Mouse (Mus musculus) embryo, embryonic 10 days (tissue): ENCODE measurements around the gene Smoc1.

Experiments used
- DNase-seq: peaks from one replicate; pipeline ENCODE4 v3.0.0-alpha.2; 2015; ENCODE audit warnings: low spot score

Smoc1 gene

GRCm38 (mm10) chr12:81131114-81131513 is 104.5 kb downstream of the Smoc1 start:
- no peak for DNase-seq

DNA sequence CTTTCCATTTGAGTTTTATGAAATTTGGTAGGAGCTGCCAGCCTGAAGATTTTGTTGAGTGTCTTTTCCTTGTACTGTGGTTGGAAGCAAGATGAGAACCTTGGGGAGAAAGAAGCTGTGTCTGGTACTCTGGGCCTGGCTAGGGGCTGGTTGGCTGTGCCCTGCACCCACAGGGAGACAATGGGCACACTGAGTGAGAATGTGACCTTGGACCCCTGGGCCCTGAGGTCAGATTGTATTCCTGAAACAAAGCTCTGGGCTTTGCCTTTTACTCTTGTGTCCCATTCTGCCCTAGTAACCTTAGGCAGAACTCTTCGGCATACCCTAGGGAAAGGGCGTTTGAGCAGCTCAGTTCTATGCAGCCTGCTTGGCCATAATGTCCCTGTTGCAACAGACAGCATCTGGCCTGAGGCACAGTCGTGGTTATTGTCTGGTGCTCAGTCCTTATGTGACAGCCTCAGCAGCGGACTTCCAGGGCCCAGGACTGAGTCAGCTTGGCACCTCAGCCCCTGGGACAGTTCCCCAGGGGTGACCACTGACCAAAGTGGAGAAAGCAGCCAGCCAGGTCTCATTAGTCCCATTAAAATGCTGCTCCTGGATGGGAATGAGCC is 106.6 kb downstream of the Smoc1 start:
- peak; percentile 42 for DNase-seq

- DNase-seq: no peak
Measured at GRCm38 (mm10) chr12:81138217-81138616, 111.6 kb downstream of the Smoc1 start.

DNA sequence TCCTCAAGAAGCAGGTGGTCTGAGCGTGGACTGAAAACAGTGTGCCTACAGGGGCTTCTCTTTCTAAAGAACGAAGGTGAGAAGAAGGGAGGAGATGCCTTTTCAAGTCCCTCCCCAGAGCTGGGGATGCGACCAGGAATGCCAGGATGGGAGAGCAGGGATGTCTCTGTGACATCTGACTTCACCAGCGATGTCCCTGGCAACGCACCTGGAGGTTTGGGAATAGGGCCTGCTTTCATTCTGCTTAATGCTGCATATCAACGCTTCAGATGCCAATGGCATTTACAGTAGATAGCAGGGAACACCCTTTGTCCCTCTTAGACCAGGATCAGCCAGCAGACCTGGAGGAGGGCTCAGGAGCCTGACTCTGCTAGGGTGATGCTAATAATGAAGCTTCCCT is 112.9 kb downstream of the Smoc1 start:
- no peak for DNase-seq

- peak; percentile 35 for DNase-seq
Measured at GRCm38 (mm10) chr12:81140594-81141328, 114.2 kb downstream of the Smoc1 start.

DNA sequence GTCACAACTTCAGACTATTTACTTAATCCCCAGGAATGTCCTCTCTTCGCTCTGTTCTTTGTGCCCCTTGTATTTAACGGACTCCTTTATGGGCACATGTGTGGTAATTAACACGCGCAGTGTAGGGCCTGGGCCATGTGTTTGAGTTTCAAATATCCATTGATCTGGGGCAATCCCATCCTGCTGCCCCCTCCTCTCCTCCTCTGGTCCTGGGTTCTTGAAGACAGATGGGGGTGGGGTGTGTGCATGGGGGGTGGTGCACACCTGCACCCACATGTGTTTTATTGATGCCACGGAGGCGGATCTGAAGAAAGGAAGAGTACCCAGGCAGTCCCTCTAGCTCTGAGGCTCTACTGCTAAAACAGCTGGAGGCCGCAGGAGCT is 114.7 kb downstream of the Smoc1 start:
- peak; percentile 32 for DNase-seq

GRCm38 (mm10) chr12:81142231-81142630 is 115.6 kb downstream of the Smoc1 start:
- no peak for DNase-seq

DNA sequence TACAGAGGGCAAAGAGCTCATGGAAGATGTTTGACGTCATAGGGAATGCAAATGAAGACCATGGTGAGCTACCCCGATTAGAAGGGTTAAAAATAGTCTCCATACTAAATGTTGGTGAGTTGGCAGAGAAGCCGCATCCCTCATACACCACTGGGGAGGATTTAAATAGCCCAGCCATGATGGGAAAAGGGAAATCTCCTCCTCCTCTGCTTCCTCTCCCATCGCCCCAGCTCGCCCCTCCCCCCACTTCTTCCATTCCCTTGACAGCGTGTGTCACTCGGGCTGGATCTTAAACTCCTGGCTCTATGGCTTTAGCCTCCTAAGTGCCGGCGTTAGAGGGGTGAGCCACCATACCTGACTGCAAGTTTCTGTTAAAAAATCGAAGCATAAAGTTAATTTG is 117.6 kb downstream of the Smoc1 start:
- no peak for DNase-seq

DNA sequence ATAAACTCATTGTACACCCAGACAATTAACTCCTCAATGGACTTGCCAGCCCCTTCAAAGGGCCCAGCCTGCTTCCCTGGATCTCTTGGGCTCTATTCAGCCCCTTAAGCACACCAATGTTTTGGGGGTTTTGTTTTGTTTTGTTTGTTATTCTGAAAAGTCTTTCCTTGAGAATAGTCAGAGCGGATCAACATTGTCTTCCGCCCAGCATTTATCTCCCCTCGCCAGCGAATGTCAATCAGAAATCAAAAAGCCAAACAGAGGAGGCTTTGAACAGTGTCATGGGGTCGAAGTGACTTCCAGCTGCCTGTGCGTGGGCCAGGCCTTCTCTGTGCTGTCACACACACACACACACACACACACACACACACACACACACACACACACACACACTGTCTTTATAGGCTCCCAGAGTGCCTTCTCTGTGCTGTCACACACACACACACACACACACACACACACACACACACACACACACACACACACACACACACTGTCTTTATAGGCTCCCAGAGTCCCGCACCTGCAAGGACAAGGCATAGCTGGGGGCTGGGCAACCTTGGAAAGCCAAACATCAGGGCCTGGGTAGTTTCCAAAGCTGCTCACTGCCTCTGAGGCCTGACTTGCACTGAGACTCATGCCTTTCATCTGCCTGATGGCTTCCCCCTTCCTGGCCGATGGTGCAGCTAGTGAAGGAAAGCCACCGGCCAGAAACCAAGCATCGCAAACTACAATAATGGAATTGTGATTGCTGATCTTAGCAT is 120.0 kb downstream of the Smoc1 start:
- peak; percentile 63 for DNase-seq

GRCm38 (mm10) chr12:81147956-81148355 is 121.3 kb downstream of the Smoc1 start:
- DNase-seq: no peak

DNA sequence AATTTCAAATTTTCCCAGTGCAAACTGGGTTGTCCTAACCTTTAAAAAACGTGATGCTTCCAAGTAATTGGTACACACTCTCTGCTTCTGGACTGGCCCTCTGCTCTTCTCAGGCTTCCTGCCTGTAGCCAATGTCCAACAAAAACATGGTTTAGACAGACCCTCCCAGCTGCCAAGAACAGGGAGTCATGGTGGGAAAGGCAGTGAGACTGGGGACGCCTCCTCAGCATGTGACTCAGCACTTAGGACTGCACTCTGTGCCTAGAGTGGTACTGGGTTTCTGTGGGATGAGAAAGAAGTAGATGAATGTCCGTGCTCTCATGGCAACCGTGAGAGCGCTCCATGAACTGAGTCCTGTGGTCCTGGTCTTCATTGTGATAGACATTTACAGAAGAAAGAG is 124.3 kb downstream of the Smoc1 start:
- no peak for DNase-seq

DNA sequence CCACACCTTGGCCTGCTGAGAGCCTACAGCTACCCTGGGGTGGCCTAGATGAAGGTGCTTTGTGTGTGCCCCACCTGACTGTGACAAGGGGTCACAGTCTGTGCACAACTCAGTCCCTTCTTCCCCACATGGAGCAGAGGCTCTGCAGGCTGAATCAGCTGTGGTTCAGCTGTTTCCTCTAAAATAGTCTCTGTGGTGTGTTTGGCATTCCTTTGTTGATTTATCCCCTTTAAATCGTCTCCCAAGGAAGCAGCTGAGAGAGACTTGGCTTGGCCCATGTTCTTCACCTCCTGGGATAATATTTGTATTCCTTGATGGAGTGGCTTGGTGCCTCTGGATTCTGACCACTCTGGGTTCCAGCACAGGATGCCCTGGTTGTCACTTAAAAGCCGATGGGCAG is 125.5 kb downstream of the Smoc1 start:
- no peak for DNase-seq

- DNase-seq: no peak
Measured at GRCm38 (mm10) chr12:81155675-81156074, 129.1 kb downstream of the Smoc1 start.

DNA sequence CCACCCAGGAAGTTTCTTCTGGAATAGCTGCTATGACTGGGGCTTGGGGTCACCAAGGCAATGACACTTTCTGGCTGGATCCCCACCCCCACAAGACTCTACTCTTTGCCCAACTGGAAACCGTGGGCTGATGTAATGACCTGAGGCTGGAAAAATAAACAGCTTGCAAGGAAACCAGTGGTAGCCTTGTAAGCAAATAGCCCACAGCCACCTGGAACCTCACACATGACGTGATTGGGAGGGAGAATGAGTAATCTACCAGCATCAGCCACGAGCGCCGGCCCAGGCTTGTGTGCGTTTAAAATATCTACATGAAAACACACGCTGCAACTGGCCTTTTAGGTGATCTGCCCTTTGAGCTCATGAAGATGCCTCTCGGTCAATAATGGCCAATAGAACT is 130.2 kb downstream of the Smoc1 start:
- no peak for DNase-seq

- no peak for DNase-seq
Measured at GRCm38 (mm10) chr12:81159947-81160346, 133.3 kb downstream of the Smoc1 start.

DNA sequence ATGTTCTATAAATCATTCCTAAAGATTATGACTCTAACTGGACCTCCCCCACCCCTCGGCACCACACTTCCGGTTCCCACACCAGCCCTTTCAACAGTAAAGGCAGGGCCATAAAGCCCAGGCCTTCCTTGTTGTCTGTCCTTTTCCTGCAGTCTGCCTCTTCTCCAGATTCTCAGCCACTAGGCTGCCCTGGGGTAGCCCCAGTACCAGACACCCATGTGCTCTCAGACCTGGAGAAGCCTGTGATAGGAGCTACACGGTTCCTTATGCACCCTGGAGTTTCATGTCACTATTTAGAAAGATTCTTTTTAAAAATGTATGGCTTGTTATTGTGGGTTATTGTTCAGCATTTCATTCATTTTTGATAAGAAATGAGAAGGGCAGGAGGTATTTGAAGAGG is 133.8 kb downstream of the Smoc1 start:
- DNase-seq: no peak

DNA sequence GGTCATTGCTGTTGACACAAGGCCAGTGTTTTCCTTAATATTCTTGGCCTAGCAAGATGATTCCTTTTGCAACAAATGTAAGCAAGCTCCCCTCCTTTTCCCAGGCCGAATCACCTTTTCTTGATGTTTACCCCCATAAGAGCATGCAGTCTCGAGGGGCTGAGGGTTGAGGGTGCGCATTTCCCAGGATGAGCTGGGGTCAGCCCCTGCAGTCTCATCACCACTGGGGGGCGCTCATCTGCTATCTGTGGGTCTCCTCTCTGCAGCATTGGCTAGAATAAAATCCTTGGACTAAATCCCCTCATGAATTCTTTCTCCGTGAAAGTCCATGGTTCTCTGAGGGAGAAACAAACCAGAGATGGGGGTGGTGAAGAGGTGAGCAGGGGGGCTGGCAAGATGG is 134.2 kb downstream of the Smoc1 start:
- peak; percentile 68 for DNase-seq

- DNase-seq: no peak
Measured at GRCm38 (mm10) chr12:81161282-81161681, 134.7 kb downstream of the Smoc1 start.

- no peak for DNase-seq
Measured at GRCm38 (mm10) chr12:81163131-81163530, 136.5 kb downstream of the Smoc1 start.

DNA sequence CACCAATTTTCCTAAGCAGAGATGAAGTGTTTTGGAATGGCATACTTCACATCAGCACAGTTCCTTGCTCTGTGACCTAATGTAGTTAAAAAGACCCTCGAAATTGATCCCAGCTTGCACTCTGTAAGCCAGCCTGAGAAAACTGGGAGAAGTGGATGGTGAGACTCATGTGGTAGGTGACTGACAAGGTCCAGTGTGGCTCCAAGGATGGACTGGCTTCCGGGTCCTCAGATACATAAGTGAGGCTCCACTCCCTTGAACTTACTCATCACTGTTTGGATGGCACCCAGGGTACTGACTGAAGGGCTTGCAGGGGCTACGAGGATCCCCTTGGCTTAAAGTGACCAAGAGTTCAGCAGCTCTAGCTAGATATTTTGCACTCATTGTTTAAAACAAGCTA is 137.0 kb downstream of the Smoc1 start:
- no peak for DNase-seq

- peak; percentile 80 for DNase-seq
Measured at GRCm38 (mm10) chr12:81166092-81166491, 139.5 kb downstream of the Smoc1 start.

DNA sequence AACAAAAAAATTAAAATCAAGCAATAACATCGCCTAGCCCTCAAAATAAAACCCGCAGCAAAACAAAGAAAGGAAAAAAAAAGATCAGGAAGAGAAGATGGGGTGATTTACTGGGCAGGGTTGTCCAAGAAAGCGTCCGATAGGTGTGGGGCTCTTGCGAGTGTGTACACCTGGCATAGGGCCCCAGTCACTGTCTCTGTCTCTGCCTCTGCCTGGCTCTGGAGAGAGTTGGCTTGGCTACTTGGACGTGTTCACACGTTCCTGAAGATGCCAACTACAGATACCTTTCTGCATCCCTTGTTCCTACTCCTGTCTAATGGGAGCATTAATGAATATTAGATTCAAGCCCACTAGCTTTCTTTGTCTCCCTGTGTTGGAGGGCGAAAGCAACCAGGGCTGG is 140.0 kb downstream of the Smoc1 start:
- DNase-seq: no peak

DNA sequence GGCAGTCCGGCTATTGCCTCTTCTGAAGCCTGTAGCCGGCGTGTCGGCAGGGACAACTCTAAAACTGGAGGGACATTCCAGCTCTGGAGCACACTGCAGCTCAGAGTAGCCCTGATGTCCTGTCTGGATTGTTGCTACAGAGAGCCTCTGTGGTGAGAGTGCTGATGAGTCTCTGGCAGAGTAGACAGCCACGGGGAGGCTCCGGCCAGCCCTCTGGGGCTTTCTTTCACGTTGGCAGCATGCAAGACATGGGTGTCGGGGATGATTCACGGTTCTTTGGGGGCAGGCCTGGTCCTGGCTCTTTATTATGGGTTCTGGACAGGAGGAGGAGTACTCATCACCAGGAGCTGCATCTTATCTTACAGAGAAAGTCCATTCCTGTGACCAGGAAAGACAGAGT is 140.5 kb downstream of the Smoc1 start:
- peak; percentile 21 for DNase-seq
